Mouse (Mus musculus) lung, adult 2 months (tissue): ENCODE data around the gene Ift43.

ENCODE experiments used
- CTCF ChIP-seq: fragments of 200-500 bp; IDR thresholded peaks from 2 replicates; pipeline ENCODE4 v1.5.1; 2011; ENCODE audit warnings: mild to moderate bottlenecking, low read length, control low read depth; ENCODE audit not compliant: insufficient read depth
- POLR2A ChIP-seq: fragments of 200-500 bp; IDR thresholded peaks from 2 replicates; pipeline ENCODE4 v1.6.1; 2011; ENCODE audit warnings: low read depth, mild to moderate bottlenecking, control low read depth, low read length, borderline replicate concordance; ENCODE audit errors: extremely low read depth

- TF ChIP-seq CTCF (no peak), POLR2A (no peak)
These were observed 46.8 kb upstream of the Ift43 start for GRCm38 (mm10) chr12:86035586-86035985.
